Mouse (Mus musculus): Measurements from ENCODE around the gene Ntm.

- TF ChIP-seq ZKSCAN1 (IDR thresholded peaks at IDR 0.05; ENCODE audit: low read depth, low read length) (no peak), USF2 (IDR thresholded peaks at IDR 0.05; ENCODE audit: borderline replicate concordance in 1 of 2, insufficient read depth in 1 of 2, low read depth in 1 of 2, low read length in 2 of 2) (no peak), POLR2A (IDR thresholded peaks at IDR 0.05; ENCODE audit: control insufficient read depth in 1 of 2, insufficient read depth in 1 of 2, low read depth in 1 of 2, low read length in 2 of 2, poor library complexity in 1 of 2) (no peak), TBP (IDR thresholded peaks at IDR 0.05; ENCODE audit: low read depth, low read length) (no peak), CTCF (IDR thresholded peaks at IDR 0.05 in 2 of 3, conservative IDR thresholded peaks at IDR 0.05 in 1 of 3; ENCODE audit: control insufficient read depth in 1 of 3, insufficient read depth in 1 of 3, low read depth in 2 of 3, low read length in 3 of 3, poor library complexity in 1 of 3, severe bottlenecking in 1 of 3) (peak; percentile 62 to 85 (median 70)), MXI1 (IDR thresholded peaks at IDR 0.05; ENCODE audit: low read depth, low read length) (no peak), ZC3H11A (IDR thresholded peaks at IDR 0.05; ENCODE audit: low read depth, low read length) (no peak), RCOR1 (IDR thresholded peaks at IDR 0.05; ENCODE audit: low read depth, low read length) (no peak), NELFE (IDR thresholded peaks at IDR 0.05; ENCODE audit: low read depth, low read length) (no peak), POLR2AphosphoS2 (IDR thresholded peaks at IDR 0.05; ENCODE audit: low read length) (no peak), HCFC1 (IDR thresholded peaks at IDR 0.05; ENCODE audit: low read depth, low read length) (no peak), USF1 (IDR thresholded peaks at IDR 0.05; ENCODE audit: low read depth, low read length) (no peak)
Observed at GRCm38 (mm10) chr9:29409216-29409907, 553.6 kb downstream of the Ntm start.

Measured in MEL (cell line).